Mouse (Mus musculus) thymus, adult 18-20 months (tissue): ENCODE data around the gene Myl12a.

Experiments
- DNase-seq, 2 experiments: peaks; one replicate each; pipeline ENCODE4 v3.0.0; 2022; ENCODE audit warnings: mixed read lengths in 2 of 2

The Myl12a gene

GRCm38 (mm10) chr17:70986831-70987660 lies 15.6 kb downstream of the Myl12a start:
- DNase-seq: no peak

- no peak for DNase-seq
These were observed 16.3 kb downstream of the Myl12a start for GRCm38 (mm10) chr17:70986355-70986740.

- no peak for DNase-seq
These were observed 16.9 kb downstream of the Myl12a start for GRCm38 (mm10) chr17:70985501-70986354.

GRCm38 (mm10) chr17:70979345-70980223 lies 23.1 kb downstream of the Myl12a start:
- DNase-seq: no peak

- DNase-seq: no peak
These were observed 24.9 kb downstream of the Myl12a start for GRCm38 (mm10) chr17:70977799-70978198.

GRCm38 (mm10) chr17:70974065-70974464 lies 28.6 kb downstream of the Myl12a start:
- DNase-seq: peak in 1 of 2 experiments; percentile 44

GRCm38 (mm10) chr17:70973398-70973797 lies 29.3 kb downstream of the Myl12a start:
- DNase-seq: no peak

- no peak for DNase-seq
These were observed 31.5 kb downstream of the Myl12a start for GRCm38 (mm10) chr17:70971206-70971605.

- DNase-seq: no peak
These were observed 34.0 kb downstream of the Myl12a start for GRCm38 (mm10) chr17:70968606-70969191.

- no peak for DNase-seq
These were observed 35.0 kb downstream of the Myl12a start for GRCm38 (mm10) chr17:70967646-70968045.

- no peak for DNase-seq
These were observed 35.5 kb downstream of the Myl12a start for GRCm38 (mm10) chr17:70967191-70967590.

GRCm38 (mm10) chr17:70966126-70966525 lies 36.6 kb downstream of the Myl12a start:
- DNase-seq: no peak

- DNase-seq: no peak
These were observed 37.4 kb downstream of the Myl12a start for GRCm38 (mm10) chr17:70965281-70965680.

GRCm38 (mm10) chr17:70963546-70963945 lies 39.1 kb downstream of the Myl12a start:
- DNase-seq: peak; percentile 74 to 84

- no peak for DNase-seq
These were observed 51.4 kb downstream of the Myl12a start for GRCm38 (mm10) chr17:70951266-70951665.

GRCm38 (mm10) chr17:70949171-70949570 lies 53.5 kb downstream of the Myl12a start:
- no peak for DNase-seq

- DNase-seq: no peak
These were observed 54.0 kb downstream of the Myl12a start for GRCm38 (mm10) chr17:70948721-70949120.

- DNase-seq: no peak
These were observed 58.9 kb downstream of the Myl12a start for GRCm38 (mm10) chr17:70943779-70944178.
